Mouse (Mus musculus) kidney, embryonic 16.5 days (tissue): ENCODE measurements around the gene Nat8f6. TPM values are rescaled to one million over a fixed set of nuclear protein-coding genes. Genes with fewer than 3 reads are reported as not detected.
A peak's percentile ranks its signal among the peaks of the same experiment; 100 is the strongest.
"Not testable (repeated sequence)": the region's sequence is repeated elsewhere in the genome, so short reads cannot be mapped to it uniquely, and the experiment has no call there.

Experiments
- ATAC-seq: fragments of 200-750 bp; cut with Nextera tagmentation; 2 replicates; pipeline ENCODE4 v1.8.0; 2017; ENCODE audit warnings: moderate TSS enrichment; ENCODE audit not compliant: low FRiP score, low TSS enrichment
- H3K27ac ChIP-seq: fragments of 300-500 bp; sonication (generic); 2 replicates; pipeline ENCODE4 v1.5.1; 2014; ENCODE audit warnings: low read length
- H3K27me3 ChIP-seq: fragments of 300-500 bp; sonication (generic); 2 replicates; pipeline ENCODE4 v1.6.1; 2014; ENCODE audit warnings: low read length, control low read depth, mixed read lengths; ENCODE audit not compliant: insufficient read depth
- H3K36me3 ChIP-seq: fragments of 300-500 bp; sonication (generic); 2 replicates; pipeline ENCODE4 v1.6.1; 2014; ENCODE audit warnings: low read length, control low read depth, mixed read lengths; ENCODE audit not compliant: insufficient read depth
- H3K4me1 ChIP-seq: fragments of 300-500 bp; sonication (generic); 2 replicates; pipeline ENCODE4 v1.6.1; 2014; ENCODE audit warnings: low read length, control low read depth, mixed read lengths; ENCODE audit not compliant: insufficient read depth
- H3K4me2 ChIP-seq: fragments of 300-500 bp; sonication (generic); replicated peaks from 2 replicates; pipeline ENCODE4 v1.6.1; 2014; ENCODE audit warnings: low read depth, low read length
- H3K4me3 ChIP-seq: fragments of 300-500 bp; sonication (generic); 2 replicates; pipeline ENCODE4 v1.5.1; 2014; ENCODE audit warnings: mild to moderate bottlenecking, low read length
- H3K9ac ChIP-seq: fragments of 300-500 bp; sonication (generic); replicated peaks from 2 replicates; pipeline ENCODE4 v1.6.1; 2014; ENCODE audit warnings: low read length
- H3K9me3 ChIP-seq: fragments of 300-500 bp; sonication (generic); 2 replicates; pipeline ENCODE4 v1.6.1; 2016; ENCODE audit warnings: low read length, control low read depth
- WGBS: fragments of 180-500 bp; shearing (Covaris S2); extraction: QIAGEN DNeasy Blood & Tissue Kit; methylation state at CpG from one replicate; pipeline ENCODE4 v1.1.7; 2014; 5-methylcytosine and 5-hydroxymethylcytosine counted together
- polyA plus RNA-seq: library from polyadenylated mRNA; unstranded; fragments of >200 nt; fragmentation: Nextera tagmentation; extraction: Ambion mirVana; gene quantifications from 2 replicates; pipeline ENCODE4 v1.2.1, GENCODE M21; 2015

Nat8f6 gene
- polyA plus RNA-seq, 1 experiment from 2014 or later, result 0.20 TPM

GRCm38 (mm10) chr6:85837307-85837706 is 16.6 kb upstream of the Nat8f6 start:
- H3K4me2 ChIP-seq, result peak overlapping the region; percentile 23; the same call in 1 of the 2 replicates
- H3K27ac ChIP-seq, H3K9ac ChIP-seq, H3K9me3 ChIP-seq, H3K36me3 ChIP-seq, H3K4me3 ChIP-seq, H3K27me3 ChIP-seq, H3K4me1 ChIP-seq: not testable (repeated sequence)
- peak; percentile 62; the same call in 1 of the 2 replicates for ATAC-seq
- WGBS, result 32% methylated on average over 12 of the region's 12 CpGs

- ATAC-seq, H3K4me2 ChIP-seq: not testable (repeated sequence)
These were observed 16.1 kb upstream of the Nat8f6 start for GRCm38 (mm10) chr6:85836827-85837226.

GRCm38 (mm10) chr6:85836098-85836497 is 15.3 kb upstream of the Nat8f6 start:
- not testable (repeated sequence) for H3K9ac ChIP-seq, H3K9me3 ChIP-seq, H3K4me2 ChIP-seq, H3K36me3 ChIP-seq, H3K27me3 ChIP-seq, ATAC-seq, H3K27ac ChIP-seq, H3K4me1 ChIP-seq, H3K4me3 ChIP-seq
- WGBS, result 76% methylated on average over 5 of the region's 5 CpGs

More at GRCm38 (mm10) chr6:85836827-85837226, 16.1 kb upstream of the Nat8f6 start:
- 22% methylated on average over 7 of the region's 9 CpGs for WGBS
- not testable (repeated sequence) for H3K9me3 ChIP-seq, H3K27ac ChIP-seq, H3K4me1 ChIP-seq, H3K36me3 ChIP-seq, H3K9ac ChIP-seq, H3K27me3 ChIP-seq, H3K4me3 ChIP-seq

GRCm38 (mm10) chr6:85835104-85835503 is 14.3 kb upstream of the Nat8f6 start:
- not testable (repeated sequence) for H3K36me3 ChIP-seq, H3K9me3 ChIP-seq, H3K4me3 ChIP-seq, H3K4me1 ChIP-seq, H3K4me2 ChIP-seq, H3K9ac ChIP-seq, H3K27me3 ChIP-seq, H3K27ac ChIP-seq
- peak; percentile 57; the same call in 1 of the 2 replicates for ATAC-seq
- WGBS, result 17% methylated on average over 1 of the region's 2 CpGs

GRCm38 (mm10) chr6:85834504-85835100 is 13.8 kb upstream of the Nat8f6 start:
- H3K4me1 ChIP-seq, H3K9ac ChIP-seq, H3K36me3 ChIP-seq, H3K4me2 ChIP-seq, H3K9me3 ChIP-seq, H3K27ac ChIP-seq, H3K4me3 ChIP-seq, H3K27me3 ChIP-seq: not testable (repeated sequence)
- ATAC-seq, result peak; percentile 46; the same call in 1 of the 2 replicates

- no peak for ATAC-seq
- Histone ChIP-seq H3K9ac (no peak within 1 kb of the TSS), H3K27me3 (no peaks in the 10 kb centered on the region), H3K4me1 (no peaks in the 10 kb centered on the region), H3K27ac (no peak within 1 kb of the TSS), H3K36me3 (no peaks in the 10 kb centered on the region), H3K9me3 (no peaks in the 10 kb centered on the region), H3K4me3 (no peak within 1 kb of the TSS), H3K4me2 (no peak within 1 kb of the TSS)
- 73% methylated on average over 7 of the region's 7 CpGs for WGBS
These were observed 11.1 kb upstream of the Nat8f6 start, which contains the start of gene Nat8 for GRCm38 (mm10) chr6:85831796-85832321. Nat8 (minus strand) TSS chr6:85832082.

- Histone ChIP-seq H3K27me3 (no peaks in the 10 kb centered on the region), H3K4me3 (no peak overlapping the region), H3K4me2 (no peak overlapping the region), H3K36me3 (no peaks in the 10 kb centered on the region), H3K4me1 (no peaks in the 10 kb centered on the region), H3K27ac (no peak overlapping the region), H3K9ac (no peak overlapping the region), H3K9me3 (no peaks in the 10 kb centered on the region)
- no peak for ATAC-seq
- 50% methylated on average over 1 of the region's 1 CpGs for WGBS
These were observed 8.7 kb upstream of the Nat8f6 start for GRCm38 (mm10) chr6:85829462-85829861.

GRCm38 (mm10) chr6:85825886-85826285 is 5.1 kb upstream of the Nat8f6 start:
- H3K4me2 ChIP-seq, result no peak overlapping the region
- H3K36me3 ChIP-seq, result no peaks in the 10 kb centered on the region
- H3K4me3 ChIP-seq, result no peak overlapping the region
- no peak overlapping the region for H3K27ac ChIP-seq
- no peak for ATAC-seq
- no peaks in the 10 kb centered on the region for H3K9me3 ChIP-seq
- WGBS, result 76% methylated on average over 2 of the region's 2 CpGs
- no peak overlapping the region for H3K9ac ChIP-seq
- no peaks in the 10 kb centered on the region for H3K27me3 ChIP-seq
- no peaks in the 10 kb centered on the region for H3K4me1 ChIP-seq

GRCm38 (mm10) chr6:85823382-85824090 is 2.8 kb upstream of the Nat8f6 start:
- no peaks in the 10 kb centered on the region for H3K27me3 ChIP-seq
- no peaks in the 10 kb centered on the region for H3K36me3 ChIP-seq
- no peak overlapping the region for H3K4me2 ChIP-seq
- H3K4me1 ChIP-seq, result no peaks in the 10 kb centered on the region
- H3K4me3 ChIP-seq, result no peak overlapping the region
- H3K27ac ChIP-seq, result no peak overlapping the region
- H3K9ac ChIP-seq, result no peak overlapping the region
- H3K9me3 ChIP-seq, result no peaks in the 10 kb centered on the region
- 94% methylated on average over 1 of the region's 1 CpGs for WGBS
- no peak for ATAC-seq

GRCm38 (mm10) chr6:85822286-85822685 is 1.5 kb upstream of the Nat8f6 start:
- Histone ChIP-seq H3K27ac (no peak overlapping the region), H3K9me3 (no peaks in the 10 kb centered on the region), H3K4me1 (no peaks in the 10 kb centered on the region), H3K4me2 (no peak overlapping the region), H3K4me3 (no peak overlapping the region), H3K36me3 (no peaks in the 10 kb centered on the region), H3K9ac (no peak overlapping the region), H3K27me3 (no peaks in the 10 kb centered on the region)
- no peak for ATAC-seq
- WGBS, result 79% methylated on average over 4 of the region's 4 CpGs
